Mouse (Mus musculus): Measurements from ENCODE around the gene Pikfyve. TPM values are rescaled to one million over a fixed set of nuclear protein-coding genes. Genes with fewer than 3 reads are reported as not detected.

Pikfyve gene
- polyA plus RNA-seq, 1 experiment from 2014 or later, result 10.5 TPM

- Histone ChIP-seq H3K36me3 (peaks cover 19% of the 10 kb centered on the region), H3K27me3 (ENCODE audit: low read depth, poor library complexity, severe bottlenecking) (no peaks in the 10 kb centered on the region), H3K27ac (replicated peaks) (no peak within 1 kb of the TSS), H3K4me3 (no peak within 1 kb of the TSS), H3K4me1 (peaks cover 11% of the 10 kb centered on the region; the same call in 1 of the 2 replicates), H3K9me3 (replicated peaks) (no peaks in the 10 kb centered on the region)
- 87% methylated on average over 6 of the region's 6 CpGs for WGBS
- DNase-seq (ENCODE audit: low spot score), result no peak
Observed at GRCm38 (mm10) chr1:65281756-65282155, 95.3 kb downstream of the Pikfyve start, which contains the start of gene Pth2r. Pth2r (plus strand) TSS chr1:65282056.

DNA sequence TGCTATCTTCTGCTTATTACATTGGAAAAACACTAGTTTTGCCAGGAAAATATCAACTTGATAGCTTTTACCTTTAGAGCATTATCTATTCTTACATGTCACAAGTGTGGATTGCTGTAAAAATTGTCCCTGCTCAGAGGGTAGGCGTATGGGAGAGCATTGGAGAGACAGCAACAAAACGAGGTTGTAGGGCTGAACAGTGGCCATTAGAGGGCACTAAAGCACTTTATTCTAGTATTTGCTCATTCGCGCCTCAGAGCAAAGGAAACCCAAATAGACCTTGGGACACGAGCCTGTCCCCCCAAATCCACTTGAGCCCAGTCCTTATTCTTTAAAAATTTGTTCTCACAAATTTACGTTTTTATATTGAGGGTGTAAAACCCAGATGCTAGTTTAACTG, 96.3 kb downstream of the Pikfyve start:
- Histone ChIP-seq H3K4me1 (peaks cover 11% of the 10 kb centered on the region; the same call in 1 of the 2 replicates), H3K27me3 (ENCODE audit: low read depth, poor library complexity, severe bottlenecking) (no peaks in the 10 kb centered on the region), H3K27ac (replicated peaks) (no peak overlapping the region), H3K4me3 (no peak overlapping the region), H3K9me3 (replicated peaks) (no peaks in the 10 kb centered on the region), H3K36me3 (0 out of 2 replicates have a peak, but pooled peaks cover 10% of the 10 kb centered on the region)
- WGBS, result 11% methylated on average over 6 of the region's 6 CpGs
- peak; percentile 15 for DNase-seq (ENCODE audit: low spot score)

DNA sequence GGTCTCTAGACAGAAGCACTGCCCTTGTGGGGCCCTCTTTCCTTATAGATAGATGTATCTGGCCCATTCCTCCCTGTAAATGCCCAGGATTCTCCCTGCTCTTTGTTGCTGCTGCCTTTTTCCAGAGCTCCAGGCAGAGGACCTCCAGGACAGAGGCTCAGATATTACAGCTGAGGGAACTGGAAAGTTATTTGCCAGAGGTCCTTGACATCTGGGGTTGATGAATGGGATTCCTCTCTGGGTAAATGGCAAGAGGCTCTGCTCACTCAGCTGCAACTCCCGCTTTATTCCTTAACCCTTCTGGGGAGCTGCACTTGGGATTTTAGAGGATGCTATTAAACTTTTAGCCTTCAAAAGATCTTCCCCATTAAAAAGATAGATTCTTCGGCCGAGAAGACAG, 122.0 kb downstream of the Pikfyve start:
- Histone ChIP-seq H3K9me3 (replicated peaks) (no peaks in the 10 kb centered on the region), H3K27ac (replicated peaks) (no peak overlapping the region), H3K4me3 (no peak overlapping the region), H3K36me3 (no peaks in the 10 kb centered on the region), H3K4me1 (peaks cover 12% of the 10 kb centered on the region), H3K27me3 (ENCODE audit: low read depth, poor library complexity, severe bottlenecking) (peaks cover 31% of the 10 kb centered on the region)
- 73% methylated on average over 3 of the region's 3 CpGs for WGBS
- no peak for DNase-seq (ENCODE audit: low spot score)

DNA sequence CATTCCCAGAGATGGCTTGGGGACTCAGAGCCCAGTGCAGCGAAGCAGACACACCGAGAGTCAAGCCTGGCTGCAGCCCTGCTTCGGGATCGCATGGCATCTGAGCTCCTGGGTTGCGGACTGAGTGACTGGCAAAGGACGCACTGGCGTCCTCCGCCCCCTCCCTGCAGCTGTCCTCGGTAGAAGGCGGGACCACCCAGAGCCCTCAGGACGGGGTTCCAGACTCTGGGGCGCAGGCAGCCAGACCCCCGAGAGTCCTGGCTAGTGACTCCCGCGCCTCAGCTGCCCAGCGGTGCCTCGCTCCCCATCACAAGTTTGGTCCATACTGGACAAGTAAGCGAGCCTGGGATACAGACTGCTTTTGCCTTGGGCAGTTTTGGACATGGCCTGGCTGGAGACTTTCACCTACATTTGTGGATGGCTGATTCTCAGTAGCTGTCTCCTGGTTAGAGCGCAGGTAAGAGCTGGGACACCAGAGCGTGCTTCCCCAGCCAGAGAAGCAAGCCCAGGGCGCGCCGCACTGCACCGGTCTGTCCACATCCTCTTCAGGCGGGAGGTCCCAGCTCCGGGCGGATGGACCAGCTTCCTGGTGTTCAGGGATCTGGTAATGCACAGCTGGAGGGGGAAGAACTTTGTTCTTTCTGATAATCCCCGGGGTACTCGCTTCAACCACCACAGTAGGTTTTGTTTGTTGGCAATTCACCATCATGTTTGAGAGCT, 124.9 kb downstream of the Pikfyve start:
- Histone ChIP-seq H3K27me3 (ENCODE audit: low read depth, poor library complexity, severe bottlenecking) (peaks cover 31% of the 10 kb centered on the region), H3K4me3 (peak overlapping the region; percentile 61), H3K36me3 (no peaks in the 10 kb centered on the region), H3K27ac (replicated peaks) (peak overlapping the region; percentile 23; the same call in 1 of the 2 replicates), H3K4me1 (peaks cover 12% of the 10 kb centered on the region), H3K9me3 (replicated peaks) (no peaks in the 10 kb centered on the region)
- WGBS, result 1% methylated on average over 29 of the region's 29 CpGs
- DNase-seq (ENCODE audit: low spot score), result peak; percentile 48

DNA sequence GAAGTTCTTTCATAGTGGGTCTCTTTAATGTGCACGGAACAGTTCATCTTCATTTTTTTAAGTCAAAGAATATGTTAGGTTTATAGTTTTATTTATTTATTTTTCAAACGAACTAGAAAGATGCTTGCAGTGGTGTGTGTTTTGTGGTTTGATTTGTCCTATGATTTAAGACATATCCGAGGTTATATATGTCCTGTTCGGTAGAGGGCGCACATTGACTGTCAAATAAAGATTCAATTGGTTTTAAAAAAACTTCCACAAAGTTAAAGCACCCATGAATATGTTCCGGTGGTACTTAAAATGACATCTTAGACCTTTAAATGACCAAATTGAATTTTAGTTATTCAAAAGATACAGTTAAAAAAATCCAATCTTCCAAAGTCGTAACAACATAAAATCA, 125.6 kb downstream of the Pikfyve start:
- Histone ChIP-seq H3K4me1 (peaks cover 9% of the 10 kb centered on the region), H3K27me3 (ENCODE audit: low read depth, poor library complexity, severe bottlenecking) (peaks cover 31% of the 10 kb centered on the region), H3K36me3 (no peaks in the 10 kb centered on the region), H3K9me3 (replicated peaks) (no peaks in the 10 kb centered on the region), H3K27ac (replicated peaks) (no peak overlapping the region), H3K4me3 (peak overlapping the region; percentile 61)
- no peak for DNase-seq (ENCODE audit: low spot score)
- 18% methylated on average over 7 of the region's 7 CpGs for WGBS

DNA sequence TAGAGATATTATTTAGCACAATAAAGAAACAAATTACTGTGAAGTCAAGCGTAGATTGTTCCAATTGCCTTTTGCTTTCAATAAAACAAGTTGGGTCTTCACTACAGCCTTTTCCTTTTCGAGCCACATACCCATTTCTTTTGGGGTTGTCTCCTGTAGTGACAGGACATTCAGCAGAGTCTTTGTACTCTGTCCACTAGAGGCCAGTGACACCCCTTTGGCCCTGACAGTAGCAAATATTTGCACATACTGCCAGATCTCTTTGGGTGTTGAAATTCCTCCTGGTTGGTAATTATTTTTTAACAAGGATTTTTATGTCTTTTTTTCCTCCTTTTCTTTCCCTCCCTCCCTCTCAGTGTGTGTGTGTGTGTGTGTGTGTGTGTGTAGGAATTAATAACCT, 126.4 kb downstream of the Pikfyve start:
- peaks cover 9% of the 10 kb centered on the region for H3K4me1 ChIP-seq
- H3K4me3 ChIP-seq, result no peak overlapping the region
- no peak overlapping the region for H3K27ac ChIP-seq (replicated peaks)
- H3K36me3 ChIP-seq, result no peaks in the 10 kb centered on the region
- DNase-seq (ENCODE audit: low spot score), result no peak
- 63% methylated on average over 2 of the region's 2 CpGs for WGBS
- peaks cover 31% of the 10 kb centered on the region for H3K27me3 ChIP-seq (ENCODE audit: low read depth, poor library complexity, severe bottlenecking)
- no peaks in the 10 kb centered on the region for H3K9me3 ChIP-seq (replicated peaks)

- 68% methylated on average over 13 of the region's 13 CpGs for WGBS
- H3K27ac ChIP-seq (replicated peaks), result no peak overlapping the region
- no peak for DNase-seq (ENCODE audit: low spot score)
- peaks cover 22% of the 10 kb centered on the region for H3K27me3 ChIP-seq (ENCODE audit: low read depth, poor library complexity, severe bottlenecking)
- no peaks in the 10 kb centered on the region for H3K36me3 ChIP-seq
- peaks cover 9% of the 10 kb centered on the region for H3K4me1 ChIP-seq
- no peaks in the 10 kb centered on the region for H3K9me3 ChIP-seq (replicated peaks)
- no peak overlapping the region for H3K4me3 ChIP-seq
Observed at GRCm38 (mm10) chr1:65314054-65315021, 127.9 kb downstream of the Pikfyve start.

- no peak overlapping the region for H3K27ac ChIP-seq (replicated peaks)
- no peak for DNase-seq (ENCODE audit: low spot score)
- H3K9me3 ChIP-seq (replicated peaks), result no peaks in the 10 kb centered on the region
- 90% methylated on average over 8 of the region's 8 CpGs for WGBS
- peaks cover 18% of the 10 kb centered on the region for H3K27me3 ChIP-seq (ENCODE audit: low read depth, poor library complexity, severe bottlenecking)
- no peaks in the 10 kb centered on the region for H3K36me3 ChIP-seq
- H3K4me1 ChIP-seq, result peaks cover 9% of the 10 kb centered on the region
- H3K4me3 ChIP-seq, result no peak overlapping the region
Observed at GRCm38 (mm10) chr1:65315022-65315407, 128.5 kb downstream of the Pikfyve start.

Other genes with a start within 250 kb of the Pikfyve start
- gene Plekhm3, start 229.9 kb upstream of the Pikfyve start, polyA plus RNA-seq (2016; fragmentation: Nextera tagmentation; extraction: Ambion mirVana), result 7.3 and 7.6 TPM in 2 replicates
- gene Akr1cl, start 153.9 kb upstream of the Pikfyve start, polyA plus RNA-seq (2016; fragmentation: Nextera tagmentation; extraction: Ambion mirVana), result 0.15 and 0.42 TPM in 2 replicates
- gene Cryge, start 135.5 kb upstream of the Pikfyve start, polyA plus RNA-seq (2016; fragmentation: Nextera tagmentation; extraction: Ambion mirVana), result 0.46 and 1.2 TPM in 2 replicates
- not detected in 2 replicates for gene Crygd, start 123.2 kb upstream of the Pikfyve start, polyA plus RNA-seq (2016; fragmentation: Nextera tagmentation; extraction: Ambion mirVana)
- 0.24 TPM in 1 of 2 replicates, not detected in the other for gene Crygc, start 113.0 kb upstream of the Pikfyve start, polyA plus RNA-seq (2016; fragmentation: Nextera tagmentation; extraction: Ambion mirVana)
- gene Crygb, start 104.4 kb upstream of the Pikfyve start, polyA plus RNA-seq (2016; fragmentation: Nextera tagmentation; extraction: Ambion mirVana), result not detected in 2 replicates
- gene Cryga, start 83.3 kb upstream of the Pikfyve start, polyA plus RNA-seq (2016; fragmentation: Nextera tagmentation; extraction: Ambion mirVana), result not detected in 2 replicates
- 0.19 TPM in 1 of 2 replicates, not detected in the other for gene Gm28845, start 67.1 kb upstream of the Pikfyve start, polyA plus RNA-seq (2016; fragmentation: Nextera tagmentation; extraction: Ambion mirVana)
- 0.16 TPM in 1 of 2 replicates, not detected in the other for gene D630023F18Rik, start 63.5 kb upstream of the Pikfyve start, polyA plus RNA-seq (2016; fragmentation: Nextera tagmentation; extraction: Ambion mirVana)
- gene Idh1, start 183 bp upstream of the Pikfyve start, polyA plus RNA-seq (2016; fragmentation: Nextera tagmentation; extraction: Ambion mirVana), result 295 and 381 TPM in 2 replicates
- 0.10 and 0.25 TPM in 2 replicates for gene Pth2r, start 95.4 kb downstream of the Pikfyve start, polyA plus RNA-seq (2016; fragmentation: Nextera tagmentation; extraction: Ambion mirVana)

Data from midbrain, embryonic 10.5 days (tissue).